Mouse (Mus musculus) heart, adult 2 months (tissue): ENCODE results near the gene Shroom2.

ENCODE experiments used
- CTCF ChIP-seq: fragments of 200-600 bp; IDR thresholded peaks from 2 replicates; pipeline ENCODE4 v1.8.1; 2022; ENCODE audit warnings: antibody characterized with exemption, mild to moderate bottlenecking, moderate library complexity
- POLR2A ChIP-seq: fragments of 200-500 bp; IDR thresholded peaks from 2 replicates; pipeline ENCODE4 v1.6.1; 2011; ENCODE audit warnings: mild to moderate bottlenecking, low read depth, low read length, control low read depth; ENCODE audit not compliant: insufficient read depth

GRCm38 (mm10) chrX:152818996-152819395 lies 49.7 kb upstream of the Shroom2 start:
- TF ChIP-seq POLR2A, result no peak
- TF ChIP-seq CTCF, result peak; percentile 76
